Mouse (Mus musculus) natural killer cell, adult 2 months (primary cell): Measurements from ENCODE around the gene Hemgn.

Experiments used
- DNase-seq, 2 experiments: peaks; one replicate each; pipeline ENCODE4 v3.0.0; 2022; ENCODE audit warnings: low spot score in 2 of 2

Hemgn gene

DNA sequence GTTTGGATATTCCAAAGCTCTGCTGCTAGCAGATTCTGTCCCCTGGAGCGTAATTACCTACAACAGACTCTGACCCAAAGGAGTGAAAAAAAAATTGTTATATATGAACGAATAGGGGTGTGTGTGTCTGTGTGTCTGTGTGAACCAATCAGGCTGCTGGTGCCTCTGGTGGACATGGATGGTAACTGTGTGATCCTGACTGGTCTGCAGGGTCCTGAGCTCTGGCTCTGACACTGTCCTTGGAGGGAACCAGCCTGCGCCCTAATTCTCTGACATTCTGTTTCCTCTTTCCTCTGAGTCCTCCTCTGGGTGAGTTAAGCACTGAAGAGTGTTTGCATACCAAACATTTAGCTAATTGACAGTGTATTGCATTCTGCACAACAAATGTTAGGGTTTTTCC is 4.2 kb upstream of the Hemgn start:
- peak in 1 of 2 experiments; percentile 7 for DNase-seq

DNA sequence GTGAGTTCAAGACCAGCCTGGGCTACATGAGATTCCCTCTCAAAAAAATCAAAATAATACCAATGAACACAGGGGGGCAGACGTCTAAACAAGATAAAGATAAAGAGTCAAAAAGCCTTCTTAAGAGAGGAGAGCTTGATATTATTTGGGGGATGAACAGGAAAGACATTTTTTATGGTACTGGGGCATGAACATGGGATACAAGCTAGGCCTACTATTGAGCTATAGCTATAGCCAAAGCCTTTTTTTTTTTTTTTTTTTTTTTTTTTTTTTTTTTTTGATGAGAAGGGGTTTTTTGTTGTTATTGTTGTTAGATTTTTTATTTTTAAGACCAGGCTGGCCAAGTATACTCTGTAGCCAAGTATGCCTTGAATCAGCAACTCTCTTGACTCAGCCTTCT is 1.2 kb downstream of the Hemgn start:
- no peak for DNase-seq

DNA sequence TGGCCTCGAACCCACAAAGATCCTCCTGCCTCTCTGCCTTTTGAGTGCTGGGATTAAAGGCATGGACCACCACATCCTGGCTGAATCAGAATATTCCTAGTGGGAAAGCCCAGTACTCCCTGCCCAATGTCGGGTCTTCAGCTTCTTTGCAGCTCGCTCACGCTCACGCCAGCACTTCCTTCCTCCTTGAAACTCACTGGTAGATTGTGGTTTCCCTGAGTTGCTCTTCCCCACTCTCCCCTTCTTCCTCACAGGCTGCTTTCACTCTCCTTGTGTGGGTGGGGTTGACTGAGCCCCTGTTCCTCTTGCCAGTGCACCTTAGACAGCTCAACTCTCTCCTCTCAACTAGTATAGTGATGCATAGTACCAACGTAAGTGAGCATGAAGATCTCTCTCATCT is 1.8 kb downstream of the Hemgn start:
- DNase-seq: peak in 1 of 2 experiments; percentile 39

DNA sequence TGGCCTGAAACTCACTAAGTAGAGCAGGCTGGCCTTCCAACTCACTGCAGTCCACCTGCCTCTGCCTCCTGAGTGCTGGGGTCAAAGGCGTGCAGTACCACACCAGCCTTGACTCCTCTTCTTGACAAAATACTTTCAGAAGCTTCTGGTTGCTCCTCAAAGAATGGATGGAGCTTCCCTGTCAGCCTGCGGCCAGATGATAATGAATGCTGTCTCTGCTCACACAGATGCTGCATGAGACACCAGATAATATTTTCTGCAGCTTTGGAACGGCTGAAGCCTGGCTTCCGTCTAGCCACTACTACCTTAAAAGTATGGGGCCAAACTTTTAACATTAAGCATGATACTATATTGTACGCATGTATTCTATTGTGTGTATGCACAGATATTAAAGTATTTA is 2.6 kb downstream of the Hemgn start:
- DNase-seq: no peak

DNA sequence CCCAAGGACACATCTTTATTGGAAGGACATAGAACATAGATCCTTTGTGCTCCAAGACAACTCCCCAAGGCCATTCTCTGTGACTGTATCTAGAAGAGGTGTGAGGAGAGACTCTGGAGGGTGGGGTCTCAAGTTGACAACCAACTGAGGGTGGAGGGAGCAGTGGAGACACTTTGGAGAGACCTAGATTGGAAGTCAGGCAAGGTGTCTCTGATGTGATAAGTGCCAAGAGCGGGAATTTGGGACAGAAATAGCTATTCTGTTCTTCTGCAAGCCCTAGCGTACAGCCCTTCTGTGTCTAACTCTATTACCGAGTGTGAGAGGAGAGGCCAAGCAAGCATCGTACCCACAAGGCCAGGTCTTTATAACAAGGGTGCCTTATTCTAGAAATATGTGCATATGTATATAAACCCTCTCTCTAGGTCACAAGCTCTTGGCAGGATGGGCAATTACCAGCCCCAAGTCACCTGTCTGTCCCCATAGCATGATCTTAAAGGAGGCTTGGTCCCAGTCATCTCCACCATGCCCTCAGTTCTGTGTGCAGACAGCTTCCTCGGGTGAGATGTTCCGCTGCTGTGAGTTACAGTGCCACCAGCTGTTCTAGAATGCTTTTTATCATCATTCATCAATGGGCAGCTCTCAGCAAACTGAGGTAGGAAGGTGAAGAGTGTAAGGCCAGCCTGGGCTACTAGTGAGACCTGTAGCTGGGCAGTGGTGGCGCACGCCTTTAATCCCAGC is 6.2 kb downstream of the Hemgn start:
- DNase-seq: no peak

DNA sequence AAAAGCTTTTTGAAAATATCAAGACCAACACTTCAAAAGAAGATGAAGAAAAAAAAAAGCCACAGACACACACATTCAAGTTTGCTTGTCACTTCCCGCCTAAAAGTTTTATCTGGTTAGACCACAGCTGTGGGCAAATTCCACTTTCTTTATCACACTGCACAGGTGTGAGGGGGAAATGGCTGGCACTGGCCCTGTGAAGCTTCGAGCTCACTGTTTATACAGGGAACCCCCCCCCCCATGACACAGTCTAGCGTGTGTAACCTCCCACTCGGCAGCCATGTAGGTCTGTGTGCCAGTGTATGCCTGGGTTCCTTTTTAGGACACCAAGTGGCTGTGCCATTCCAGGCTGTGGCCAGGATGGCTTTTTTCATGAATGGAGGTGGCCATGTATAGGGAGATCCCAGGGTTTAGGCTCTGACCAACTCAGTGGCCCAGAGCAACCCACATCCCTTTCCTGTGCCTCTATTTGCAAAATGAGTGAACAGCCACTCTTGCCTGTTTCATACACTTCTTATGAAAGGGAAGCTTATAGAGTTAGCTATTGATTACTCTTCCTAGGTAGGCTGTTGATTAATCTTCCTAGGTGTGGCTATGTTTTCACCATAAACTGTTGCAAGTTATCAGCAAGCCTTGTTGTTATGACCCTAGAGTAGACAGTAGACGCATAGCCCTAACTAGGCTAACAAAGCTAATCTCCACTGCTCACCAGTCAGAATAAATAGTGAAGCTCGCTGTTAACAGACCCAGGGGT is 9.1 kb downstream of the Hemgn start:
- DNase-seq: peak; percentile 67 to 76

DNA sequence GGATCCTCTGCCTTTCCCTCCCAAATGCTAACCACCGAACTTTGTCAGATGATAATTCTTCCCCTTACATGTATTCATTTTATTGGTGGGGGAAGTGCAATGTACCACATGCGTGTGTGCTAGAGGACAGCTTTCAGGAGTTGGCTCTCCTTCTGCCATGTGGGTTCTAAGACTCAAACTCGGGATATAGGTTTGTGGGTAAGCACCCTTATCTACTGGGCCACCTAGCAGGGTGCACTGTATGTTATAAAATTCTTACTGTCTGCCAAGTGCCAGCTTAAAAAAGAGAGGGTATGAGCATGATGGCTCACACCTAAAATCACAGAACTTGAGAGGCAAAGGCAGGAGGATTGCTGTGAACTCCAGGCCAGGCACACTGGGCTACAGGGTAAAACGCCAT is 14.5 kb downstream of the Hemgn start:
- DNase-seq: no peak

DNA sequence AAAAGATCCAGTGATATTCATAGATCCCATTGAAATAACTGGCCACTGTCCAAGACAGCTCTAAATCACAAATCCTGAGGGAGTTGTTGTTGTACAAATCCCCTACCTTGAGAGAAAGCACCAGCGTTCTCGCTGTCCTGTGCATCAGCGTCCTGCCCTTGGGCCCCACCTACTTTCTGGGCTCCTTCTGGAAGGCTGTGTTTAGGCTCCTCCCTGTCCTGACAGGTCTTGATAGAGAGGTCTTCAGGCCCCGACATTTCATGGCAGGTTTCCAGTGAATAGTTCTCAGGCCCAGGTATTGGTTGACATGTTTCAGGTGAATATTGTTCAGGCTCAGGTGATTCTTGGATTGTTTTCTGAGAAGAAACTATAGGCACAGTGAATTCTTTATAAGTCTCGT is 17.6 kb downstream of the Hemgn start:
- no peak for DNase-seq

DNA sequence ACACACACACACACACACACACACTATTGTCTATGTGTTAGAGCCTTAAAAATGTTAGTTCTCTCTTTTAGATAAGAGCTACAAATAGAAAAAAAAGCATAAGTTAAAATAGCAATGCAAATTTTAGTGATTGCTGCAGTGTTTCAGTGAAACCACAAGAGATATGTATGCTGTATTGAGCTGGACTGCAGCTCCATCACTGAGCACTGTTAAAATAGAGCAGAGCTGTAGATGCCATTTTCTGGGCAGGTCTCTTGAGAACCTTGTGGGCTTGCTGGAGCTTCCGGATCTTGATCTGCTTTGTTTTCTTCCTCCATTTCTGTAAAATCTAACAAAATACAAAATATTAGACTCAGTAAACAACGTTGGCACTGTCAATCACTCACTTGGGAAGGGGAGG is 18.9 kb downstream of the Hemgn start:
- no peak for DNase-seq

DNA sequence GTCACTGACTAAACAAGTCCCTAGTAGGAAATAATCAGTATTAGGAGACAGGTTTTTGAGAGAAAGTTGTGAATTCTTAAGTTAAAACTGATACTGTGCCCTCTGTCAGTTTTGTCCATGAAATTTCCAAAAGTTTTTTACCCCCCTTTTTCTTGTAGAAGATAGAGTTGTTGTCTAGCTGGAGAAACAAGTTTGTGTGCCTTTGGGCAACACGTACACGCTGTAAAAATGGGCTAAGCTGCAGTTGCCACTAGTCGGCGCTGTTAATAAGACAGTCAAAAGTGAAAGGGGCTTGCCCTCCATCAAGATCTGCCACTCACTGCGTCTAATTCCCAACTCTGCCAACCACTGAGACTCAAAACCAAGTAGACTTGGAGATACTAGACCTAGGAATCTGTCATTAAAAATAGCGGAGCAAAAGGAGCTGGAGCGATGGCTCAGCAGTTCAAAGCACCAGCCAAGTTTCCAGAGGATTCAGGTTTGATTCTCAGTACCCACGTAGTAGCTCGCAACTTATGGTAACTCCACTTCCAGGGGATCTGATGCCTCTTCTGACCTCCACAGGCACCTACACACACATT is 22.8 kb downstream of the Hemgn start:
- DNase-seq: peak; percentile 84 to 88

DNA sequence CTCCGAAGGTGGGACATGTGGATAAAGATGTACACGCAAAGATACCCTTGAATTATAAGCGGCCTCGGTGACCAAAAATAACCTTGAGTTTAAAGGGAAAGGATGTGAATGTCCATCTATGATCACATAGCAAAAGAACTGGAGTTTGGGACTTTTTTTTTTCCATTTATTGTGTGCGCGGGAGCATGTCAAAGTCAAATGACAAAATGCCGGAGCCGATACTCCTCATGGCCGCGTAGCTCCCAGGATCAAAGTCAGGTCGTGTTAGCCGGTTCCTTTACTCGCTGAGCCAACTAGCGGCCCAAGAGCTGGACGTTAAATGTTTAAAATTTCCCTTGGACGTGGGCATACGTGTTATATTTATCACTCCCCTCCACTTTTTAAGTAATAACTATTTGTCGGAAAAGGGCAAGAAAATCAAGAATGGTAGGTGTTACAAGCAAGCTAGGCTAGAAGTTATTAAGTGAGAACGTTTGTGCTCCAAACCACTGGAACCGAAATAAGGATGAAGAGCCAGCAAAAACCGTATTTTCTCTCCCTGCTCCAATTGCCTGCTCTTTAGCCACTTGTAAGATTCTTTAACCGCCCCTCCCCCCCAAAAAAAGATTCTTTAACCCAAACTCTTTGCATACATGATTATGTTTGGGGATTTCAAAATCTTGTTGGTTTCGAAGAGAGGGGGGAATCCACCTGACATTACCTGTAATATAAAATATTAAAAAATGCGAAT is 23.5 kb downstream of the Hemgn start:
- no peak for DNase-seq

DNA sequence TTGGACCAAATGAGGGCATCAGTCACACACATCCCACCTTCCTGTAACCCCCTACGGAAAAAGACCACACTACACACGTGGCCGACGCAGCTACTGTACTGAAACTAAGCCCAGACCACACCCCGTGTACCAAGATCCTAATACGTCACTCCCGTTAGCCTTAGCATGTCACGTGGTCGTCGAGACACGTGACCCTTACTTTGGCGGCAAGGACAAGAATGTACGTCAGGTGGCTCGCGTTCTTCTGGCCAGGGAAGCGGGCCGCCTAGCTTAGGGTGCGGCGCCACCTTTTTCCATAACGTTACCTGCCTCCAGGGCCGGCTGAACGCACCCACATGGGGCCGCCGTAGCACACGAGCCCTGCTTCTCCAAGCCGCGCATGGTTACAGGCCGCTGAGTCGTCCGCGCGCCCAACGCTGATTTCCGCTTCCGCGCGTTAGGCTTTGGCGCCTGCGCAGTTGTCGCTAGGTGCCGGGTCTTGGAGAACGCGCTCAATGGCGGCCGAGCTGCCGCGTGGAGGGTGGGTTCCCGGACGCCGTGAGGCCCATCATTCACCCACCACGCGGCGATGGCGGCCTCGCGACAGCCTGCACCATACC is 24.2 kb downstream of the Hemgn start, which contains the start of gene Trmo:
Gene Trmo (minus strand): TSS at position 425 of the 599 bp plus-strand sequence.
- peak; percentile 93 to 94 for DNase-seq

DNA sequence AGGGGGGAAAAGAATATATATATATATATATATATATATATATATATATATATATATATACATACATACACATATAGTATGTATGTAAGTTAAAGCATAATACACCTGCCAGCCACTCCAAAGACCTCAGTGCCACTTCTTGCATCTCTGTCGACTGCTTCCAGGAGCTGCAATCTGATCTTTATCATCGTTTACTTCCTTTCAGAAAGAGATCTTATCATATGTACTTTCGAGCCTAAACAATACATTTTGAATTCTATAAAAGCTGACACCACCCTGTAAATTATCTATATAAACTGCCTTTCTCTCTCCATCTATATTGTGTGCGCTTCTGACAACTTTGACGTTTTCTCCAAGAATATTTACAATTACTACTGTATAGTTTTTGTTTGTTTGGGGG is 24.8 kb downstream of the Hemgn start:
- no peak for DNase-seq

DNA sequence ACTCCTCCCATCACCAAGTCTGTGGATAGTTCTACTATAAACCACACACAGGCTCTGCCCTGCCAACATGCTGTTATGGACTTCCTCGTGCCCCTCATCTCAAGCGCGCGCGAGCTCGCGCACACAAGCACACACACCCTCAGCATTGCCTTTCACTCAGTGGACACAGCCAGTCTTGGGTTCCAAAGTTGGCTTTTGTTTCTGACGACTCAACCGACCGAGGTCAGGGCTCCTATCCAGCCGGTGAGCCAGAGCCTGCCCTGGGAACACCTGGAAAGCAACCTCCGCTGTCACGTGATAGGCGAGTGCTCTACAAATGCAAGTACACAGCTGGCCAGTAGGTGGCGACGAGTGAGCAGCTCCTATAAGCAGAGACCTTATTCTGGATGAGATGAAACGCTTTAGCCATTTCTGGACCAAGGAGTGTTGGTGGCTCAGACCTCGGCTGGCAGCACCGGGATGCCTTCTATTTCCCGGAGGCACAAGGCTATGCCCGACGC is 38.4 kb downstream of the Hemgn start:
- DNase-seq: peak; percentile 60 to 77

DNA sequence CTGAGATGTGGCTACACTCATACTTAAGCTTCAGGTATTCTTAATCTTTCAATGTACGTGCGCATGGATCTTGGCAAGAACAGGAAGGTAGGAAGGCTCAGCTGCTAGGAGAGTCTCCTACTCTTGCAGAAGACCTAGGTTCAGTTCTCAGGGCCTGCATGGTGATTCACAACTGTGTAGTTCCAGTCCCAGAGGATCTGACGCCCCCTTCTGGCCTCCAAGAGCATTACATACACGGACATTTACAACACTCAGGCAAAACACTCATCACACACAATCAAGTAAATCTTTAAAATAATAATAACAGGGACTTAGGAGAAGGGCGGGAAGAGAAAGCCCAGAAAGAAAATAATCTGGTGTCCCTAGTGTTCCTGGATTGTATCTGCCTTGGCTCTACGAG is 38.9 kb downstream of the Hemgn start:
- DNase-seq: peak; percentile 30 to 57

DNA sequence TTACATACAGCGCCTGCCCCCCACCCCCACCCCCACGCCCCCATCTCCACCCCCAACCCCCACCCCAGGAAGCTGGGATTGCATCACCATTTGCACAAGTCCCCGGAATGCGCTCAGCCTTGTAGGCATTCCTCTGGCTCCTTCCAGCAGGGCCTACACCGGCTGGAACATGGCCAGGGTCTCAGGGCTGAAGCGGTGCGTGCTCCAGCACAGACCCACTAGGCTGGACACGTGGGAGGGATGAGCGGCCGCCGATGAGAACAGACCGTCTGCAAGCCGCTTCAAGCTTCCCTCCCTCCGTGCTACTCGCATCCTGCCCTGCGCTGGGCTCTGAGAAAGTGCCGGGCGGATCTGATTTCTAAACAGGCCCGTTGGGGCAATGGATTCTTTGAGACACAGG is 42.3 kb downstream of the Hemgn start:
- no peak for DNase-seq

DNA sequence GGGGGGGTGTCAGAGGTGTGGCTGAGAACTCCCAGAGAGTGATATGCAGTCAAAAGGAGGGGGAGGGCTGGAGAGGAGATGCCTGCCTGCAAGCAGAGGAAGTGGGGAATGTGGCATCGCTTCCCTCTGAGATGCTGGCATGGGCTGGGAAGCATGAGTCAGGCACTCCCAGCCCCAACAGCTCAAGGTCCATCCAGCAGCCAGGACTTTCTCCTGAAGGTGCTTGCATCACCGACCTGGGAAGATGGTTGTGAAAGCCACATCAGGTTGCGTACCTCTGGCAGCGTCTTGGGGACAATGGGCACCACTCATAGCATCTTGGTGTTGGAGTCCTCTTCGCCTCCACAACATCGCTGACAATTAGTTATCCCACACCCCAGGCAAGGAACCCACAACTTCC is 42.9 kb downstream of the Hemgn start:
- DNase-seq: no peak

DNA sequence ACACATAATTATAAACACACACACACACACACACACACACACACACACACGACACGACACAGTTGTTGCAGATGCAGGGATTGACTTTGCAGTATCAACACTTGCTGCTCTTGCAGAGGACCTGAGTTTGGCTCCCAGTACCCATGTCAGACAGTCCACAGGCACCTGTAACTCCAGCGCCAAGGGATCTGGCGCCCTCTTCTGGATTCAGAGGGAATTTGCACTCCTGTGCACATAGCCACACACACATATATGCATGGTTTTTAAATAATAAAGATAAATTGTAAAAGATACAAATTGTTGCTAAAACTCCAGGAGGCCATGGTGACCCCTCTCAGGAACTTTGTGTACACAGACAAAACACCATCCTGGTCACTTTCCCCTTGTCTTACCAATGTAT is 44.2 kb downstream of the Hemgn start:
- DNase-seq: no peak

DNA sequence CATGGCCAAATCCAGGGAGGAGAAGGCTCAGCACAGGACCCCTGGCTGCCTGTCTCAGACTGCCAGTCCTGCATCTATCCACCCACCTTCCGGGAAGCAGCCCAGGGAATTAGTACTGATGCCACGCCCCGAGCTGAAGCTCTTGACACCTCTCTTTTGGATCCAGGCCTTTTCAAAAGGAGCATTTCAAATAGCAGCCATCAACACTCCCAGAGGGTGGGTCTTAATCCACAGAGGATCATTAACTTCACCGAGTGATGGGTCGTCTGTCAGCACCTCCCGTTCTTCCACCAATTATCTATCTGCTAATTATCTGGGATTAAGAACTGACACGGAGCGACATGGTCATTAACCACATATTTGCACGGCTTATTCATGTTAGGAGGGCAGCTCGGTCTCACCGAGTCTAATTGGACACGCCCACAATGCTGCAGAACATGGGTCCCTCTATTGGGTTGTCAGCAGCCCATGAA is 45.8 kb downstream of the Hemgn start:
- DNase-seq: no peak

DNA sequence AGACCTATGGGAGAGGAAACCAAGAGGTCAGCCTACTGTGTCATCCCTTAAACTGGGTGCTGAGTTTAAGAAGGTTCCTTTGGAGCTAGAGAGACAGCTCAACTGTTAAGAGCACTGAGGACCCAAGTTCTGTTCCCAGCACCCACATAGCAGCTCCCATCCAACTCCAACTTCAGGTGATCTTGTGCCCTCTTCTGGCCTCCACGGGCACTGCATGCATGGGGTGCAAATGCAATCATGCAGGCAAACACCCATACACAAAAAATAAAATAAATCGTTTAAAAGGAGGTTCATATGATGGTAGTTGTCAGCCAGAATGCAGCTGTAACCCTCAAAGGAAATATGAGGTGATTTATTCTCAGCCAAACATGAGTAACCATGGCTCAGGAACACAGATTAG is 48.9 kb downstream of the Hemgn start:
- DNase-seq: no peak

DNA sequence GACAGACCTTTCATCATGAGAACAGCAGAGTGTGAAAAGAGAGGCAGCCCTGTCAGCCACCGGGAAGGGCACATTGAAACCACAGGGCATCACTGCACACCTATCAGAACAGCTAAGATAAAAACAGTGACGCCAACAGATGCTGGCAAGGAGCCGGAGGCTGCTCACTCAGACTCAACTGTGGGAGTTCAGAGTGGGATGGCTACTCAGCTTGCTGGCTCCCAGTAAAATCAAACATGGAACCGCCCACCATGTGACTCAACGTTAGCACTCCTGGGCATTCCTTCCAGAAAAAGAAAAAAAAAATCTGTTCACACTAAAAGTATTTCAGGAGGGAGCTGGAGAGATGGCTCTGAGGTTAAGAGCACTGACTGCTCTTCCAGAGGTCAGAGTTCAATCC is 52.0 kb downstream of the Hemgn start:
- DNase-seq: no peak
